Mouse (Mus musculus) embryonic facial prominence, embryonic 15.5 days (tissue): Measurements from ENCODE around the gene Zfp282. TPM values are rescaled to one million over a fixed set of nuclear protein-coding genes. Genes with fewer than 3 reads are reported as not detected.
A peak's percentile ranks its signal among the peaks of the same experiment; 100 is the strongest.
"Not testable (repeated sequence)": the region's sequence is repeated elsewhere in the genome, so short reads cannot be mapped to it uniquely, and the experiment has no call there.

Experiments
- ATAC-seq: fragments of 200-750 bp; cut with Nextera tagmentation; 2 replicates; pipeline ENCODE4 v1.8.0; 2017; ENCODE audit warnings: low read depth, moderate TSS enrichment; ENCODE audit not compliant: insufficient number of reproducible peaks, low FRiP score, low TSS enrichment
- H3K27ac ChIP-seq: fragments of 300-500 bp; sonication (generic); replicated peaks from 2 replicates; pipeline ENCODE4 v1.5.1; 2015; ENCODE audit warnings: mild to moderate bottlenecking, inconsistent platforms
- H3K27me3 ChIP-seq: fragments of 300-500 bp; sonication (generic); 2 replicates; pipeline ENCODE4 v1.6.1; 2015; ENCODE audit warnings: inconsistent platforms
- H3K36me3 ChIP-seq: fragments of 300-500 bp; sonication (generic); 2 replicates; pipeline ENCODE4 v1.6.1; 2015; ENCODE audit warnings: mild to moderate bottlenecking, inconsistent platforms
- H3K4me1 ChIP-seq: fragments of 300-500 bp; sonication (generic); 2 replicates; pipeline ENCODE4 v1.6.1; 2015; ENCODE audit warnings: inconsistent platforms
- H3K4me2 ChIP-seq: fragments of 300-500 bp; sonication (generic); replicated peaks from 2 replicates; pipeline ENCODE4 v1.6.1; 2015; ENCODE audit warnings: mild to moderate bottlenecking, inconsistent platforms
- H3K4me3 ChIP-seq: fragments of 300-500 bp; sonication (generic); replicated peaks from 2 replicates; pipeline ENCODE4 v1.5.1; 2015; ENCODE audit warnings: mild to moderate bottlenecking, inconsistent platforms
- H3K9ac ChIP-seq: fragments of 300-500 bp; sonication (generic); 2 replicates; pipeline ENCODE4 v1.6.1; 2015; ENCODE audit warnings: inconsistent platforms
- H3K9me3 ChIP-seq: fragments of 300-500 bp; sonication (generic); replicated peaks from 2 replicates; pipeline ENCODE4 v1.6.1; 2016; ENCODE audit warnings: inconsistent platforms
- WGBS: fragments of 180-500 bp; shearing (Covaris S2); methylation state at CpG from one replicate; pipeline ENCODE4 v1.1.7; 2015; 5-methylcytosine and 5-hydroxymethylcytosine counted together
- polyA plus RNA-seq: library from polyadenylated mRNA; unstranded; fragments of >200 nt; fragmentation: Nextera tagmentation; extraction: Ambion mirVana; gene quantifications from 2 replicates; pipeline ENCODE4 v1.2.1, GENCODE M21; 2015

The Zfp282 gene
- polyA plus RNA-seq, 1 experiment from 2014 or later = 24.8 TPM

DNA sequence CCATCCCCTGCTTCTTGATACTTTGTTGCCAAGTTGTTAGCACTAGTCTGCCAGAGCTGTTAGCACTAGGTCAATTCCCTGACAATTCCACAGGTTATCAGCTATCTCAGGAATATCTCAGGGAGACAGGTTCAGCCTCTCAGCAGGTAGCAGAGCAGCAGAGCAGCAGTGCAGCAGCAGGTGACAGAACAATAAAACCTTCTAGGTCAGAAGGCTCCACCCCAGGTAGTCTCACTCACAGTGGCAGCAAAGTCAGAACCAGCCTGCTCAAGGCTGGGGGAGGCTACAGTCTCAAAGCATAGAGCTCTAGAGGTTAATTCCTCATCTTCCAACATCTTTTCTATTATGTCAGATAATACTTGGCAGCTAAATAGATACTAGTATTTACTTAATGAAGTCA is 31.2 kb upstream of the Zfp282 start:
- no peak overlapping the region for H3K9ac ChIP-seq
- ATAC-seq = no peak
- H3K27me3 ChIP-seq = no peaks in the 10 kb centered on the region
- no peak overlapping the region for H3K4me3 ChIP-seq
- H3K4me1 ChIP-seq = no peaks in the 10 kb centered on the region
- no peak overlapping the region for H3K4me2 ChIP-seq
- H3K27ac ChIP-seq = no peak overlapping the region
- no peaks in the 10 kb centered on the region for H3K9me3 ChIP-seq
- H3K36me3 ChIP-seq = no peaks in the 10 kb centered on the region

DNA sequence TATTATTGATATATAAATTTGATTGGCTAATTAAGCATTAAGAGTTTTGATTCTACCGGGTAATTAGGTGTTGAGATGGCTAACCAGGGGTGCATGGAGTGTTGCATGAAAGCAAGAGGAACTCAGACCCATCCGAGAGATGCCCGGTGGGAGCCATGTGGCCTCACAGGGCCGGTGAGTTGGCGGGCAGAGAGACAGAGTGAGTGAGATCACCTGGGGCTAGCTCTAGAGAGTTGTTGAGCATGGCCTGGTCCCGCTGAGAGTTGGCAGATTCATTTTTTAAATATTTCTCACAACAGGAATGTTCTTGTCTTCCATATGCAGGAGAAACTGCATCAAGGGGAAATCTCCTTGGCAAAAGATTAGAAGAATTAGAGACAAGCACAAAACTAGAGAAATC is 19.8 kb upstream of the Zfp282 start:
- WGBS = 91% methylated on average over 6 of the region's 6 CpGs
- no peaks in the 10 kb centered on the region for H3K9me3 ChIP-seq
- peaks cover 31% of the 10 kb centered on the region for H3K36me3 ChIP-seq
- H3K4me2 ChIP-seq = no peak overlapping the region
- no peaks in the 10 kb centered on the region for H3K4me1 ChIP-seq
- no peak overlapping the region for H3K4me3 ChIP-seq
- no peaks in the 10 kb centered on the region for H3K27me3 ChIP-seq
- ATAC-seq = no peak
- no peak overlapping the region for H3K27ac ChIP-seq
- H3K9ac ChIP-seq = no peak overlapping the region

DNA sequence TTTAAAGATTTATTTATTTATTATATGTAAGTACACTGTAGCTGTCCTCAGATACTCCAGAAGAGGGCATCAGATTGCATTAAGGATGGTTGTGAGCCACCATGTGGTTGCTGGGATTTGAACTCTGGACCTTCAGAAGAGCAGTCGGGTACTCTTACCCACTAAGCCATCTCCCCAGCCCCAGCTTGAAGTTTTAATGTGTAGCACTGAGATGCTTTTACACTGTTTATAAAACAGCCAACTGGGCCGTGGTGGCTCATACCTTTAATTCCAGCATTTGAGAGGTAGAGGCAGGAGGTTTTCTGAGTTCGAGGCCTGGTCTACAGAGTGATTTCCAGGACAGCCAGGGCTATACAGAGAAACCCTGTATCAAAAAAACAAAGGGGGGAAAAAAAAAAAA is 19.3 kb upstream of the Zfp282 start:
- not testable (repeated sequence) for H3K4me2 ChIP-seq

DNA sequence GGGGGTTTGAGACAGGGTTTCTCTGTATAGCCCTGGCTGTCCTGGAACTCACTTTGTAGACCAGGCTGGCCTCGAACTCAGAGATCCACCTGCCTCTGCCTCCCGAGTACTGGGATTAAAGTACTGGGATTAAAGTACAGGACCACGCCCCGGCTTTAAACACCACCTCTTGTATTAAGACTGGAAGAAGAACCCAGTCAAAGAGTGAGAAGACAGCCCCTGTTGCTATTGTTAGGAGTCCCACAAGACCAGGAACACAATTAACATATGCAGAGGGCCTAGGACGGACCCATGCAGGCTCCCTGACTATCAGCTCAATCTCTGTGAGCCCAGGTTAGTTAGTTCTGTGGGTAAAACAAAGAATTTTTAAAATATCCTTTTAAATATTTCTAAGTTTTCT is 4.7 kb upstream of the Zfp282 start:
- 84% methylated on average over 5 of the region's 5 CpGs for WGBS
- ATAC-seq = no peak

More for the DNA sequence above, 19.3 kb upstream of the Zfp282 start:
- WGBS = 87% methylated on average over 3 of the region's 3 CpGs
- H3K27me3 ChIP-seq, ATAC-seq, H3K9me3 ChIP-seq, H3K27ac ChIP-seq, H3K4me1 ChIP-seq, H3K4me3 ChIP-seq, H3K9ac ChIP-seq: not testable (repeated sequence)
- H3K36me3 ChIP-seq = peaks cover 32% of the 10 kb centered on the region

DNA sequence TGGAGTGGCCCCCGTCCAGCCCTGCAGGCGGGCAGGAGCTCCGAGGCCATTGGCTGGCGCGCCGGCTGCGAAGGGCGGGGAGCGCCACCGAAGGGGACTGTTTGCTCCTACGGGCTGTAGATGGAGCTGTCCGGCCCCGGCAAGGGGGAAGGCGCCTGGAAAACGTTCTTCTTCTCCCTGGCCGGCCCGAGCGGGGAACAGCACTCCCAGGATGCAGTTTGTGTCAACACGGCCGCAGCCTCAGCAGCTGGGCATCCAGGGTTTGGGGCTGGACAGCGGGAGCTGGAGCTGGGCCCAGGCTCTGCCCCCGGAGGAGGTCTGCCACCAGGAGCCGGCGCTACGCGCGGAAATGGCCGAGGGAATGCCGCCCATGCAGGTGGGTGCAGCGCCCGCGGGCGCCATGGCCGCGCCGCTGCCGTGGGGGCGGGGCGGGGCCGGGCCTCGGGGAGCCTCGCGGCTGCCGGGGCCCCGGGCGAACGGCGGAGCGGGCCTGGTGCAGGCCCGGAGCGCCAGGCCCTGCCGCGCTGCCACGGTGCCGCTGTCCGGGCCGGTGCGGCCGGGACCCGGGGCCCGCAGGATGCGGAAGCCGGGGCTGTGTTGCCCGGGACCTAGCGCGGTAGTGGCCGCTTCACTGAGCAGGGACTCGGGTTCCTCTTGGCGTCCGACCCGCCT is 593 bp downstream of the Zfp282 start:
- Histone ChIP-seq H3K4me2 (peak overlapping the region; percentile 83), H3K27ac (peak overlapping the region; percentile 98), H3K4me3 (peak overlapping the region; percentile 73), H3K4me1 (peaks cover 21% of the 10 kb centered on the region), H3K27me3 (no peaks in the 10 kb centered on the region), H3K9me3 (no peaks in the 10 kb centered on the region), H3K9ac (peak overlapping the region; percentile 96), H3K36me3 (peaks cover 23% of the 10 kb centered on the region)
- under 1% methylated on average over 58 of the region's 71 CpGs for WGBS
- ATAC-seq = peak; percentile 94

More for the DNA sequence above, 4.7 kb upstream of the Zfp282 start:
- Histone ChIP-seq H3K36me3 (peaks cover 9% of the 10 kb centered on the region), H3K27ac (no peak overlapping the region), H3K4me3 (no peak overlapping the region), H3K4me1 (no peaks in the 10 kb centered on the region), H3K9me3 (no peaks in the 10 kb centered on the region), H3K9ac (no peak overlapping the region), H3K27me3 (no peaks in the 10 kb centered on the region), H3K4me2 (no peak overlapping the region)

DNA sequence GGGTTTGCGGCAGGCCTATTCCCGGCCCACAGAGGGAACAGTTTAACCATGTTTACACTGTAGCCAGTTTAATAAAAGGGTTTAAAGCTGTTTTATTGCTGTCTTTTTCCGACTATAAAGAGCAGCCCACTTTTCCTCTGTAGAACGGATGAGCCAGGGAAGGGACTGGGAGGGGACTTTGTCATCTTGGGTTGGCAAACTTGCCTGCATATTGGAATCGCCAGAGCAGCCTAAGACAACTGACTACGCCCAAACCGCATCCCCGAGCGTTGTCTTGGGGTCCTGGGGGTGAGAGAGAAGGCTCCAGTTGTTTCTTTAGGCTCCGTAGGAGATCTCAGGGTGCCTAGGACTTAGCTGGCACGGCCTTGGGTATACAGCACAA is 1.1 kb downstream of the Zfp282 start:
- ATAC-seq = no peak
- Histone ChIP-seq H3K27me3 (no peaks in the 10 kb centered on the region), H3K36me3 (peaks cover 29% of the 10 kb centered on the region), H3K9ac (peak overlapping the region; percentile 96), H3K4me1 (peaks cover 21% of the 10 kb centered on the region), H3K4me2 (peak overlapping the region; percentile 83), H3K27ac (peak overlapping the region; percentile 98), H3K9me3 (no peaks in the 10 kb centered on the region), H3K4me3 (peak overlapping the region; percentile 73)
- under 1% methylated on average over 11 of the region's 11 CpGs for WGBS

DNA sequence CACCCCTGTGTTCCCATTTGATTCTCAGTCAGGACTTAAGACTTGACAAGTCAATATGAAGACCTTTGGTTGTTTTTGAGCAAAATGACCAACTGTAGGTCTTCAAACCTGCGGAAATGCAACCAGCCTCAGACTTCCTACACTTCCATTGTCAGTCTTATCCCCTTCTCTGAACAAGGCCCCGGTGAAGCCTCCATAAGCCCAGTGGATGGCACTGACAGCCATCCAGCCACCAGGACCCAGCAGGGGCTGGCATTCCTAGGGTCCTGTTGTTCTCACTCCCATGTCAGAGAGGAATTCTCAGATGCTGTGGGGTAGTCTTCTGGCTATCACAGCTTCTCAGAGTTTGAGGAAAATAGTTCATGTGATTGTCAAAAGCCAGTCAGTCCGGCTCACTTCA is 1.6 kb downstream of the Zfp282 start:
- Histone ChIP-seq H3K4me1 (peaks cover 21% of the 10 kb centered on the region), H3K4me2 (peak overlapping the region; percentile 83), H3K4me3 (peak overlapping the region; percentile 73), H3K27me3 (no peaks in the 10 kb centered on the region), H3K36me3 (peaks cover 33% of the 10 kb centered on the region), H3K9me3 (no peaks in the 10 kb centered on the region), H3K27ac (peak overlapping the region; percentile 98), H3K9ac (peak overlapping the region; percentile 96)
- ATAC-seq = no peak
- WGBS = 34% methylated on average over 3 of the region's 3 CpGs

DNA sequence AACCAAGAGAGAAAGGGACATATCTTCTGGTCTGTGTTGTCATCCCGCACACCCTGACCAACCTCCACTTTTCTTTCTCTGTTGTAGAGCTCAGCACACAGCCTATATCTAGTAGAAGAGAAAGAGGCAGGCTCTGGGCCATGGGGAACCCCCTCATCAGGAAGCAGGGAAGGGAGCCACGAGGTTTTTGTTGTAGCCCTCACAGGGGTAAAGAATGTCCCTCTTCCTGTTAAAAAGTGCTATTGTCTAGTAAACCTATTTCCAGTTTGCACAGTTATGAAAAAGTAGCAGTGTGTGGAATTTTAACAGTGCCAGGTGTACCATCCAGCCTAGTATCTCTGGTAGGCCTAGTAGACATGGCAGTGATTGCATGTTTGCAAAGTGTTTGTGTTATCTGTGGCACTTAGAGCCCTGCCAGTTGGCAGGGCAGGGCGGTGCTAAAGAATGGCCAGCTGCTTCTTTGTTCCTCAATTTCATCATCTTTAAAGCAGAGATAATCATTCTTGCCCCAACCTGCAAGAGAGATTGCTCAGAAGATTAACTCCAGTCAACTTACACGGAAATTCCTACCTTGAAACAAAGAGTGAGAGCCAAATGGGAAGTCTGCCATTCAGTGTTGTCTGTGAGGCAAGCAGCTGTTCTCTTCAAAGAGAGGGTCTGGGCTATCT is 2.2 kb downstream of the Zfp282 start:
- Histone ChIP-seq H3K36me3 (peaks cover 39% of the 10 kb centered on the region), H3K4me3 (peak overlapping the region; percentile 73), H3K27me3 (no peaks in the 10 kb centered on the region), H3K27ac (peak overlapping the region; percentile 98), H3K9me3 (no peaks in the 10 kb centered on the region), H3K4me1 (peaks cover 21% of the 10 kb centered on the region), H3K9ac (peak overlapping the region; percentile 96; the same call in 1 of the 2 replicates), H3K4me2 (peak overlapping the region; percentile 83)
- 49% methylated on average over 4 of the region's 4 CpGs for WGBS
- ATAC-seq = no peak

DNA sequence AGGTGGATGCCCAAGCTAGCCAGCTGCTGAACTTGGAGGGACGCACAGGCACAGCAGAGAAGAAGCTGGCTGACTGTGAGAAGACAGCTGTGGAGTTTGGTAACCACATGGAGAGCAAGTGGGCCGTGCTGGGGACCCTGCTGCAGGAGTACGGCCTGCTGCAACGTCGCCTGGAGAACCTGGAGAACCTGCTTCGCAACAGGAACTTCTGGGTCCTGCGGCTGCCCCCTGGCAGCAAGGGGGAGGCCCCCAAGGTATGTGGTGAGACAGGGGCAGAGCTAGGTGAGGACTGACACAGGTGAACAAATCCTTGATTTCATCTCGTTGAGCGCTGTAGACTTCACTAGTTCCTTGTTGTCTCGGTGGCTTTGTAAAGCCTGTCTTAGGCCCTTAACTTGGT is 3.2 kb downstream of the Zfp282 start:
- H3K27me3 ChIP-seq = no peaks in the 10 kb centered on the region
- no peak for ATAC-seq
- 0 out of 2 replicates have a peak overlapping the region, but pooled peaks have one; percentile 83 for H3K4me2 ChIP-seq
- WGBS = 87% methylated on average over 10 of the region's 10 CpGs
- H3K4me3 ChIP-seq = 0 out of 2 replicates have a peak overlapping the region, but pooled peaks have one; percentile 2
- no peak overlapping the region for H3K9ac ChIP-seq
- no peaks in the 10 kb centered on the region for H3K9me3 ChIP-seq
- peaks cover 21% of the 10 kb centered on the region for H3K4me1 ChIP-seq
- H3K27ac ChIP-seq = peak overlapping the region; percentile 98; the same call in 1 of the 2 replicates
- peaks cover 48% of the 10 kb centered on the region for H3K36me3 ChIP-seq

DNA sequence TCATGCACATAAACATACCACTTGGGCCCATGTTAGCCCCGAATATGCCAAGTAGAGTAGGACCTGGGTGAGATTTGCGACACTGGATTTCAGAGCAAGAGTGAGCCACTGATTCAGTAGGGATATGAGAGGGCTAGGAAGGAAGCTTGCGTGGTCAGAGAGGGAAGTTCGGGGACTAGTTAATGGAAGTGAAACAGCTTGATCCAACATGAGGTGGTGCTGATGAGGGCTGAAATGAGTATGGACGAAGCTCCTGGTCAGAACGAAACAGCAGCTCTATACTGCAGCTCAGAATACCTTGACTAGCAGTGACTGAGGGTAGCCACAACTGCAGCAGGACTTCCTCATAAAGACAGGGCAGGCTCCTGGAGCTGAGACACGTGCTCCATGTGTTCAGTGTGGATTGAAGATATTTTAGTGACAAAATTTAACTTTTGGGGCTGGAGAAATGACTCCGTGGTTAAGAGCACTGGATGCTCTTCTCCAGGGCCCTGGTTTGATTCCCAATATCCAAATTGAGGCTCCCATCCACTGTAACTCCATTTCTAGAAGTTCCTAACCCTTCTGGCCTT is 11.9 kb downstream of the Zfp282 start:
- H3K27me3 ChIP-seq = no peaks in the 10 kb centered on the region
- H3K9ac ChIP-seq = no peak overlapping the region
- WGBS = 84% methylated on average over 8 of the region's 8 CpGs
- no peak overlapping the region for H3K27ac ChIP-seq
- ATAC-seq = no peak
- no peaks in the 10 kb centered on the region for H3K4me1 ChIP-seq
- H3K4me2 ChIP-seq = no peak overlapping the region
- peaks cover 75% of the 10 kb centered on the region for H3K36me3 ChIP-seq
- no peak overlapping the region for H3K4me3 ChIP-seq
- H3K9me3 ChIP-seq = no peaks in the 10 kb centered on the region

DNA sequence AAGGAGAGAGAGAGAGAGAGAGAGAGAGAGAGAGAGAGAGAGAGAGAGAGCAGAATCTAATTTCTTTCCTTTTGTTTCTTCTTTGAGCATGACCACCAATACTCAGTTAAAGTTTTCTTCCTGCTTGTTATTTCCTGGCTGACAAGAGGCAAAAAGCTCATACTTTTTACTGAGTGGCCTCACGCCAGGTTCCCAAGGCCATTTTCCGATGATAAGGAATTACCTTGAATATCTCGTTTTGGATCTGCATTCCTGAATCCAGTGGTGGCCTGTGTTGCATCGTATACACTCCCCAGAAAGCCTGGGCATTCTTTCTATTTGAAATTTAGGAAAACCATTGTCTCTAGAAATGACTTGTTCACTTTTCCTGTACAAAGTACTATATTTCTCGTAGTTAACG is 22.4 kb downstream of the Zfp282 start:
- no peak overlapping the region for H3K27ac ChIP-seq
- 86% methylated on average over 6 of the region's 6 CpGs for WGBS
- no peaks in the 10 kb centered on the region for H3K4me1 ChIP-seq
- H3K4me2 ChIP-seq = no peak overlapping the region
- no peak overlapping the region for H3K4me3 ChIP-seq
- ATAC-seq = no peak
- H3K9ac ChIP-seq = no peak overlapping the region
- H3K9me3 ChIP-seq = no peaks in the 10 kb centered on the region
- no peaks in the 10 kb centered on the region for H3K27me3 ChIP-seq
- H3K36me3 ChIP-seq = peaks cover 69% of the 10 kb centered on the region
